Mouse (Mus musculus) kidney, adult 9 months (tissue): Measurements from ENCODE around the gene Spert.

Experiments used
- DNase-seq: peaks from one replicate; pipeline ENCODE4 v3.0.0; 2022

Spert gene

GRCm38 (mm10) chr14:75592978-75593377, at the start of gene Spert:
Spert (minus strand) TSS chr14:75593116.
- DNase-seq = no peak

GRCm38 (mm10) chr14:75642080-75642479, 49.2 kb upstream of the Spert start, which contains the start of gene Erich6b:
Erich6b (plus strand) TSS chr14:75642259.
- no peak for DNase-seq

GRCm38 (mm10) chr14:75641369-75641768, 48.5 kb upstream of the Spert start:
- peak; percentile 45 for DNase-seq

GRCm38 (mm10) chr14:75640846-75641245, 47.9 kb upstream of the Spert start:
- DNase-seq = peak; percentile 54

GRCm38 (mm10) chr14:75637641-75638040, 44.7 kb upstream of the Spert start:
- no peak for DNase-seq

GRCm38 (mm10) chr14:75636107-75636506, 43.2 kb upstream of the Spert start:
- no peak for DNase-seq

- peak; percentile 49 for DNase-seq
These were observed 42.4 kb upstream of the Spert start for GRCm38 (mm10) chr14:75635350-75635749.

- no peak for DNase-seq
These were observed 36.0 kb upstream of the Spert start for GRCm38 (mm10) chr14:75628870-75629269.

- no peak for DNase-seq
These were observed 30.1 kb upstream of the Spert start for GRCm38 (mm10) chr14:75622984-75623383.

- DNase-seq = no peak
These were observed 23.5 kb upstream of the Spert start for GRCm38 (mm10) chr14:75616375-75616774.

- DNase-seq = peak; percentile 72
These were observed 16.3 kb upstream of the Spert start for GRCm38 (mm10) chr14:75609176-75609575.

- no peak for DNase-seq
These were observed 9.0 kb downstream of the Spert start for GRCm38 (mm10) chr14:75583870-75584269.

GRCm38 (mm10) chr14:75579010-75579409, 13.9 kb downstream of the Spert start:
- DNase-seq = no peak

- no peak for DNase-seq
These were observed 26.6 kb downstream of the Spert start for GRCm38 (mm10) chr14:75566303-75566702.

- peak; percentile 55 for DNase-seq
These were observed 27.3 kb downstream of the Spert start for GRCm38 (mm10) chr14:75565534-75566140.

- peak; percentile 37 for DNase-seq
These were observed 31.2 kb downstream of the Spert start for GRCm38 (mm10) chr14:75561577-75562331.

- no peak for DNase-seq
These were observed 51.2 kb downstream of the Spert start for GRCm38 (mm10) chr14:75541731-75542130.

- no peak for DNase-seq
These were observed 51.9 kb downstream of the Spert start for GRCm38 (mm10) chr14:75540996-75541350.

- peak; percentile 91 for DNase-seq
These were observed 52.5 kb downstream of the Spert start for GRCm38 (mm10) chr14:75540216-75540995.

GRCm38 (mm10) chr14:75539205-75539604, 53.7 kb downstream of the Spert start:
- DNase-seq = no peak
